Mouse (Mus musculus): ENCODE data around the gene Luc7l. TPM values are rescaled to one million over a fixed set of nuclear protein-coding genes. Genes with fewer than 3 reads are reported as not detected.
"Not testable (repeated sequence)": the region's sequence is repeated elsewhere in the genome, so short reads cannot be mapped to it uniquely, and the experiment has no call there.

Gene Luc7l
- total RNA-seq, 1 experiment = 115 TPM

GRCm38 (mm10) chr17:26289475-26289874 lies 36.8 kb downstream of the Luc7l start:
- TF ChIP-seq MAFK (IDR thresholded peaks at IDR 0.05; ENCODE audit: insufficient read depth, low read depth, low read length) = no peak
- H3K27ac ChIP-seq (ENCODE audit: insufficient read depth, low read depth, low read length, poor library complexity, severe bottlenecking) = no peak overlapping the region
- no peak overlapping the region for H3K4me3 ChIP-seq (ENCODE audit: insufficient read depth in 1 of 2, low read depth in 1 of 2, low read length in 2 of 2, poor library complexity in 1 of 2, severe bottlenecking in 1 of 2)
- in situ Hi-C loops (cut with MboI; ENCODE audit: low sequenced_read_pairs in 2 of 2, unreplicated experiment in 2 of 2) = no loop called here
- H3K36me3 ChIP-seq (ENCODE audit: control insufficient read depth, insufficient read depth, low read length, poor library complexity, severe bottlenecking) = peaks cover 31% of the 10 kb centered on the region
- peaks cover 5% of the 10 kb centered on the region for H3K9me3 ChIP-seq (ENCODE audit: control insufficient read depth, insufficient read depth, low read depth, low read length)
- H3K9ac ChIP-seq (ENCODE audit: insufficient read depth, low read depth, low read length, poor library complexity, severe bottlenecking) = no peak overlapping the region
- no peak for DNase-seq (ENCODE audit: low read depth, low spot score)
- no peaks in the 10 kb centered on the region for H3K4me1 ChIP-seq (ENCODE audit: control insufficient read depth in 2 of 2, insufficient read depth in 2 of 2, low read length in 2 of 2, poor library complexity in 1 of 2)

DNA sequence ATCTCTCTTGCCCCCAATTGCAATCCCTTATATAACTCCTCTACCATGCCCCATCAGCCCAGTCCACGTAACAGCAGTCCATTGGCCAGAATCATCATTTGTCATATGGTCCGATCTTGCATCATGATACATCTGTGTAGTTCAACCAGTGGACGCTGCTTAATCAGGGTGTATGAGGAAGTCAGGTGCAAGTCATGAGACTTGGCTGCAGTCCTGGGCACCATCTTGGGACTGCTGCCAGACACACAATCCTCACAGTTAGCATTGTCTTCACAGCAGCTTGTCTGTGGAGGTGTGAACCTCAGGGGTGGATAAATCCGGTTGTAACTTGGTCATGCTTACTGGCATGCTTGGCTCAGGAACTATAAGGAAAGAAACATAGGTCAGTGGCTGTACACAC lies 45.6 kb downstream of the Luc7l start:
- H3K4me1 ChIP-seq (ENCODE audit: control insufficient read depth in 2 of 2, insufficient read depth in 2 of 2, low read length in 2 of 2, poor library complexity in 1 of 2); H3K9ac ChIP-seq (ENCODE audit: insufficient read depth, low read depth, low read length, poor library complexity, severe bottlenecking); H3K9me3 ChIP-seq (ENCODE audit: control insufficient read depth, insufficient read depth, low read depth, low read length); H3K36me3 ChIP-seq (ENCODE audit: control insufficient read depth, insufficient read depth, low read length, poor library complexity, severe bottlenecking); H3K4me3 ChIP-seq (ENCODE audit: insufficient read depth in 1 of 2, low read depth in 1 of 2, low read length in 2 of 2, poor library complexity in 1 of 2, severe bottlenecking in 1 of 2); DNase-seq (ENCODE audit: low read depth, low spot score); in situ Hi-C loops (cut with MboI; ENCODE audit: low sequenced_read_pairs in 2 of 2, unreplicated experiment in 2 of 2); H3K27ac ChIP-seq (ENCODE audit: insufficient read depth, low read depth, low read length, poor library complexity, severe bottlenecking): not testable (repeated sequence)

DNA sequence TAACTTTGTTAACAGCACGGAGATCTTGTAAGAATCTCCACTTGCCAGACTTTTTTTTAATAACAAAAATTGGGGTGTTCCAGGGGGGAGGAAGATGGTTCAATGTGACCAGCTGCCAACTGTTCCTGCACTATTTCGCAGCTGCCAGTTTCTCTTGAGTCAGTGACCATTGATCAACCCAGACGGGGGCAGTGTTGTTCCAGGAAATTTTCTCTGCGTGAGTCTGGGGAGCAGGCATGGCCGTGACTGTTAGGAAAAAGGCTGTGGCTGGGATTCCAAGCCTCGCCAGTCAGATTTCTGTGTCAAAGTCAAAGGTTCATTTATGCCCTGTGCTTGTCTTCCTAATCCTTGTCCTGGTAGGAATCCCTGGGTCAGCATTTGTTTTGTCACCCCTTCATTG lies 61.6 kb downstream of the Luc7l start:
- H3K9me3 ChIP-seq (ENCODE audit: control insufficient read depth, insufficient read depth, low read depth, low read length) = no peaks in the 10 kb centered on the region; the same call in 1 of the 2 replicates
- no peaks in the 10 kb centered on the region for H3K36me3 ChIP-seq (ENCODE audit: control insufficient read depth, insufficient read depth, low read length, poor library complexity, severe bottlenecking)
- H3K4me1 ChIP-seq (ENCODE audit: control insufficient read depth in 2 of 2, insufficient read depth in 2 of 2, low read length in 2 of 2, poor library complexity in 1 of 2) = no peaks in the 10 kb centered on the region
- no peak overlapping the region for H3K4me3 ChIP-seq (ENCODE audit: insufficient read depth in 1 of 2, low read depth in 1 of 2, low read length in 2 of 2, poor library complexity in 1 of 2, severe bottlenecking in 1 of 2)
- in situ Hi-C loops (cut with MboI; ENCODE audit: low sequenced_read_pairs in 2 of 2, unreplicated experiment in 2 of 2) = no loop called here
- no peak overlapping the region for H3K9ac ChIP-seq (ENCODE audit: insufficient read depth, low read depth, low read length, poor library complexity, severe bottlenecking)
- H3K27ac ChIP-seq (ENCODE audit: insufficient read depth, low read depth, low read length, poor library complexity, severe bottlenecking) = no peak overlapping the region
- no peak for DNase-seq (ENCODE audit: low read depth, low spot score)
- TF ChIP-seq ZC3H11A (IDR thresholded peaks at IDR 0.05; ENCODE audit: borderline replicate concordance, low read depth, low read length) (no peak), HCFC1 (IDR thresholded peaks at IDR 0.05; ENCODE audit: borderline replicate concordance, insufficient read depth, low read length) (no peak), MAFK (IDR thresholded peaks at IDR 0.05; ENCODE audit: insufficient read depth, low read depth, low read length) (no peak), CHD2 (IDR thresholded peaks at IDR 0.05; ENCODE audit: low read depth, low read length) (no peak), ZNF384 (IDR thresholded peaks at IDR 0.05; ENCODE audit: low read depth, low read length) (no peak)

DNA sequence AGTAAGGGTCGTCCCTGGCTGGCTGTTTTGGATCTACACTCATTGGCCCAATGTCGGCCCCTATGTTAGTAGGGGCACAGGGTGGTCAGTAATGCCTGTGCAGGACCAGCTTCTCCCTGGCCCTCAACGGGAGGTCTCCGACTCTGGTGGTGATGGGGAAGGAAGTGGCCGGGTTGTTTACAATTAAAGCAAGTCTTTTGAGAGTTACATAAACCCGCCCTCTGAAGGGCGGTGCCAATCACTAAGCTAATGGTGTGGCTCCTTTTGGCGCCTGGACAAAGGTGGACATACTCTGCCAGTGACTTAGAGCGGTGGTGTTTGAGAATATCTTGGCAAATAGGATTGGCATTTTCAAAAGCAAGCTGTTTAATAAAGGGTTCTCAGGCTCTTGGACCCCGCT lies 62.8 kb downstream of the Luc7l start:
- Histone ChIP-seq H3K4me1 (ENCODE audit: control insufficient read depth in 2 of 2, insufficient read depth in 2 of 2, low read length in 2 of 2, poor library complexity in 1 of 2) (no peaks in the 10 kb centered on the region), H3K9ac (ENCODE audit: insufficient read depth, low read depth, low read length, poor library complexity, severe bottlenecking) (no peak overlapping the region), H3K9me3 (ENCODE audit: control insufficient read depth, insufficient read depth, low read depth, low read length) (no peaks in the 10 kb centered on the region; the same call in 1 of the 2 replicates), H3K4me3 (ENCODE audit: insufficient read depth in 1 of 2, low read depth in 1 of 2, low read length in 2 of 2, poor library complexity in 1 of 2, severe bottlenecking in 1 of 2) (no peak overlapping the region), H3K36me3 (ENCODE audit: control insufficient read depth, insufficient read depth, low read length, poor library complexity, severe bottlenecking) (no peaks in the 10 kb centered on the region), H3K27ac (ENCODE audit: insufficient read depth, low read depth, low read length, poor library complexity, severe bottlenecking) (no peak overlapping the region)
- TF ChIP-seq CHD2 (IDR thresholded peaks at IDR 0.05; ENCODE audit: low read depth, low read length) = no peak
- no peak for DNase-seq (ENCODE audit: low read depth, low spot score)
- in situ Hi-C loops (cut with MboI; ENCODE audit: low sequenced_read_pairs in 2 of 2, unreplicated experiment in 2 of 2) = no loop called here

GRCm38 (mm10) chr17:26318441-26318840 lies 65.7 kb downstream of the Luc7l start:
- no peaks in the 10 kb centered on the region; the same call in 1 of the 2 replicates for H3K9me3 ChIP-seq (ENCODE audit: control insufficient read depth, insufficient read depth, low read depth, low read length)
- no peaks in the 10 kb centered on the region for H3K36me3 ChIP-seq (ENCODE audit: control insufficient read depth, insufficient read depth, low read length, poor library complexity, severe bottlenecking)
- no peak for TF ChIP-seq HCFC1 (IDR thresholded peaks at IDR 0.05; ENCODE audit: borderline replicate concordance, insufficient read depth, low read length)
- TF ChIP-seq MAFK (IDR thresholded peaks at IDR 0.05; ENCODE audit: insufficient read depth, low read depth, low read length) = no peak
- TF ChIP-seq CHD2 (IDR thresholded peaks at IDR 0.05; ENCODE audit: low read depth, low read length) = no peak
- H3K27ac ChIP-seq (ENCODE audit: insufficient read depth, low read depth, low read length, poor library complexity, severe bottlenecking) = no peak overlapping the region
- no peak for DNase-seq (ENCODE audit: low read depth, low spot score)
- no peak overlapping the region for H3K4me3 ChIP-seq (ENCODE audit: insufficient read depth in 1 of 2, low read depth in 1 of 2, low read length in 2 of 2, poor library complexity in 1 of 2, severe bottlenecking in 1 of 2)
- in situ Hi-C loops (cut with MboI; ENCODE audit: low sequenced_read_pairs in 2 of 2, unreplicated experiment in 2 of 2) = no loop called here
- H3K9ac ChIP-seq (ENCODE audit: insufficient read depth, low read depth, low read length, poor library complexity, severe bottlenecking) = no peak overlapping the region
- no peaks in the 10 kb centered on the region for H3K4me1 ChIP-seq (ENCODE audit: control insufficient read depth in 2 of 2, insufficient read depth in 2 of 2, low read length in 2 of 2, poor library complexity in 1 of 2)

Other genes starting within 250 kb of the Luc7l start
- gene Rab11fip3, start 183.3 kb upstream of the Luc7l start, total RNA-seq (2012; rRNA removed) = 9.4 and 11.2 TPM in 2 replicates
- 12.6 and 15.2 TPM in 2 replicates for gene Decr2, start 162.6 kb upstream of the Luc7l start, total RNA-seq (2012; rRNA removed)
- 96.4 and 133 TPM in 2 replicates for gene Nme4, start 157.3 kb upstream of the Luc7l start, total RNA-seq (2012; rRNA removed)
- gene Tmem8, start 139.6 kb upstream of the Luc7l start, total RNA-seq (2012; rRNA removed) = 22.3 and 28.5 TPM in 2 replicates
- 154 and 156 TPM in 2 replicates for gene Mrpl28, start 129.4 kb upstream of the Luc7l start, total RNA-seq (2012; rRNA removed)
- 33.6 and 38.9 TPM in 2 replicates for gene Axin1, start 114.2 kb upstream of the Luc7l start, total RNA-seq (2012; rRNA removed)
- 0.16 and 0.18 TPM in 2 replicates for gene Pdia2, start 53.8 kb upstream of the Luc7l start, total RNA-seq (2012; rRNA removed)
- 5.6 and 18.9 TPM in 2 replicates for gene Rgs11, start 49.9 kb upstream of the Luc7l start, total RNA-seq (2012; rRNA removed)
- 15.0 and 23.9 TPM in 2 replicates for gene Arhgdig, start 45.1 kb upstream of the Luc7l start, total RNA-seq (2012; rRNA removed)
- gene Fam234a, start 8.7 kb upstream of the Luc7l start, total RNA-seq (2012; rRNA removed) = 22.1 and 28.4 TPM in 2 replicates
- 0.71 and 0.79 TPM in 2 replicates for gene Neurl1b, start 161.9 kb downstream of the Luc7l start, total RNA-seq (2012; rRNA removed)

All from ES-E14 (cell line).